Comparison of ENCODE assay signal across 29 mouse cellular contexts in the genomic region with DNA sequence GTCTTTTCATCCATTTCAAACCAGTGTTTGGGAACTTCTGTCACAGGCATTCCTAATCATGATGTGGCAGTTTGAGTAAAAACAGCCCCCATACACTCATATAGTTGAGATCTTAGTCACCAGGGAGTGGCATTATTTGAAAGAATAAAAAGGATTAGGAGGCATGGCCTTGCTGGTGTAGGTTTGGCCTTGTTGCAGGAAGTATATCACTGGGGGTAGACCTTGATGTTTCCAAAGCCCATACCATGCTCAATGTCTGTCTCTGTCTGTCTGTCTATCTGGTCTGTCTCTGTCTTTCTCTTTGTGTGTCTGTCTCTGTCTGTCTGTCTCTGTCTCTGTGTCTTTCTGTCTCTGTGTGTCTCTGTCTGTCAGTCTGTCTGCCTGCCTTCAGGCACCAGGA.
DNase-seq lines count a peak whose midpoint lies in the region; ATAC-seq and TF ChIP-seq lines count a peak whose summit lies in the region.
"Had no signal": no experiment of that assay in that cellular context is flagged by ENCODE, and none has a peak within 500 bp of the region (broad histone marks: within the 10 kb centered on the region; RNA-seq: fewer than 3 reads in every experiment).

No protein-coding gene starts in this region.

- no peak overlapping the region for H3K4me2 ChIP-seq in intestine, embryonic 16.5 days (ENCODE audit: low read depth, low read length)
- H3K4me2 ChIP-seq in midbrain, embryonic 13.5 days (replicated peaks): no peak overlapping the region
- H3K4me2 ChIP-seq: forebrain, embryonic 15.5 days; heart, embryonic 12.5 days; hindbrain, embryonic 13.5 days; limb, embryonic 12.5 days; liver, embryonic 11.5 days; midbrain, embryonic 15.5 days; neural tube, embryonic 12.5 days had no signal

- H3K27ac ChIP-seq in cerebellum, adult 2 months (ENCODE audit: insufficient read depth, low read length): peak overlapping the region; percentile 10
- H3K27ac ChIP-seq in embryonic fibroblast, embryonic 13.5 days (ENCODE audit: insufficient read depth, low read length): peak overlapping the region; percentile 41; the same call in 1 of the 2 replicates
- no peak overlapping the region for H3K27ac ChIP-seq in intestine, embryonic 16.5 days (ENCODE audit: low read length)
- H3K27ac ChIP-seq in midbrain, embryonic 13.5 days: no peak overlapping the region
- H3K27ac ChIP-seq: forebrain, embryonic 10.5 days; forebrain, embryonic 15.5 days; heart, adult 2 months; hindbrain, embryonic 13.5 days; limb, embryonic 12.5 days; midbrain, embryonic 15.5 days; neural tube, embryonic 12.5 days had no signal

- no peak for TF ChIP-seq CTCF in cerebellum, adult 2 months (IDR thresholded peaks at IDR 0.05; ENCODE audit: borderline replicate concordance, insufficient read depth, low read depth, low read length)
- TF ChIP-seq CTCF in embryonic fibroblast, embryonic 13.5 days (IDR thresholded peaks at IDR 0.05; ENCODE audit: borderline replicate concordance, insufficient read depth, low read length): no peak

- H3K9me3 ChIP-seq in megakaryocyte, embryonic 14.5 days: no peaks in the 10 kb centered on the region
- H3K9me3 ChIP-seq in intestine, embryonic 16.5 days (ENCODE audit: control insufficient read depth, low read length): no peaks in the 10 kb centered on the region
- H3K9me3 ChIP-seq in midbrain, embryonic 13.5 days: no peaks in the 10 kb centered on the region
- H3K9me3 ChIP-seq: forebrain, embryonic 10.5 days; forebrain, embryonic 15.5 days; heart, embryonic 12.5 days; hindbrain, embryonic 13.5 days; limb, embryonic 12.5 days; midbrain, embryonic 15.5 days; neural tube, embryonic 12.5 days had no signal

- TF ChIP-seq POLR2A in cerebellum, adult 2 months (IDR thresholded peaks at IDR 0.05; ENCODE audit: borderline replicate concordance, insufficient read depth, low read length): no peak
- no peak for TF ChIP-seq POLR2A in embryonic fibroblast, embryonic 13.5 days (IDR thresholded peaks at IDR 0.05; ENCODE audit: low read depth, low read length)

- peaks cover 73% of the 10 kb centered on the region for H3K4me1 ChIP-seq in cerebellum, adult 2 months (ENCODE audit: control insufficient read depth, insufficient read depth, low read length)
- H3K4me1 ChIP-seq in megakaryocyte, embryonic 14.5 days: peaks cover 100% of the 10 kb centered on the region
- peaks cover 22% of the 10 kb centered on the region for H3K4me1 ChIP-seq in embryonic fibroblast, embryonic 13.5 days (ENCODE audit: control insufficient read depth, insufficient read depth, low read length)
- peaks cover 27% of the 10 kb centered on the region for H3K4me1 ChIP-seq in intestine, embryonic 16.5 days (ENCODE audit: control insufficient read depth, insufficient read depth, low read length)
- H3K4me1 ChIP-seq in midbrain, embryonic 13.5 days (replicated peaks): peaks cover 5% of the 10 kb centered on the region
- H3K4me1 ChIP-seq: neural tube, embryonic 12.5 days had no signal

- H3K4me3 ChIP-seq in cerebellum, adult 2 months (replicated peaks; ENCODE audit: insufficient read depth, low read depth, low read length): no peak overlapping the region
- peak overlapping the region; percentile 7 for H3K4me3 ChIP-seq in megakaryocyte, embryonic 14.5 days (replicated peaks)
- H3K4me3 ChIP-seq in embryonic fibroblast, embryonic 13.5 days (ENCODE audit: insufficient read depth, low read length): no peak overlapping the region
- no peak overlapping the region for H3K4me3 ChIP-seq in intestine, embryonic 16.5 days (ENCODE audit: low read length)
- no peak overlapping the region for H3K4me3 ChIP-seq in midbrain, embryonic 13.5 days (replicated peaks)
- H3K4me3 ChIP-seq: forebrain, embryonic 10.5 days; forebrain, embryonic 15.5 days; heart, adult 2 months; heart, embryonic 12.5 days; hindbrain, embryonic 13.5 days; limb, embryonic 12.5 days; midbrain, embryonic 15.5 days; neural tube, embryonic 12.5 days had no signal

- H3K9ac ChIP-seq in intestine, embryonic 16.5 days (ENCODE audit: low read depth, low read length): no peak overlapping the region
- H3K9ac ChIP-seq in midbrain, embryonic 13.5 days (replicated peaks): no peak overlapping the region
- H3K9ac ChIP-seq: forebrain, embryonic 15.5 days; heart, embryonic 12.5 days; hindbrain, embryonic 13.5 days; limb, embryonic 12.5 days; liver, postnatal 0 days; midbrain, embryonic 15.5 days; neural tube, embryonic 12.5 days had no signal

- H3K36me3 ChIP-seq in megakaryocyte, embryonic 14.5 days (replicated peaks; ENCODE audit: low read length): peaks cover 52% of the 10 kb centered on the region
- no peaks in the 10 kb centered on the region for H3K36me3 ChIP-seq in intestine, embryonic 16.5 days (ENCODE audit: control insufficient read depth, insufficient read depth, low read length)
- H3K36me3 ChIP-seq in midbrain, embryonic 13.5 days: no peaks in the 10 kb centered on the region
- H3K36me3 ChIP-seq: forebrain, embryonic 10.5 days; forebrain, embryonic 15.5 days; heart, embryonic 12.5 days; hindbrain, embryonic 13.5 days; limb, embryonic 12.5 days; midbrain, embryonic 15.5 days; neural tube, embryonic 12.5 days had no signal

- H3K27me3 ChIP-seq in cerebellum, adult 2 months (ENCODE audit: control insufficient read depth, insufficient read depth, low read length): no peaks in the 10 kb centered on the region
- H3K27me3 ChIP-seq in megakaryocyte, embryonic 14.5 days (replicated peaks): no peaks in the 10 kb centered on the region
- no peaks in the 10 kb centered on the region for H3K27me3 ChIP-seq in intestine, embryonic 16.5 days (replicated peaks; ENCODE audit: control insufficient read depth, insufficient read depth, low read length)
- H3K27me3 ChIP-seq in midbrain, embryonic 13.5 days: no peaks in the 10 kb centered on the region
- H3K27me3 ChIP-seq: CH12.LX; forebrain, embryonic 15.5 days; heart, embryonic 12.5 days; hindbrain, embryonic 13.5 days; limb, embryonic 12.5 days; midbrain, embryonic 15.5 days; neural tube, embryonic 12.5 days had no signal

- ATAC-seq in megakaryocyte, adult 5-6 weeks (ENCODE audit: poor library complexity, severe bottlenecking): no peak
- ATAC-seq in intestine, embryonic 16.5 days: no peak
- ATAC-seq in midbrain, embryonic 13.5 days: no peak
- ATAC-seq: forebrain, embryonic 15.5 days; intestine, postnatal 0 days; liver, postnatal 0 days; midbrain, embryonic 15.5 days had no signal

- DNase-seq in cerebellum, adult 2 months: no peak
- no peak for DNase-seq in cerebellum, postnatal 4 days (ENCODE audit: low spot score in 2 of 2)
- no peak for DNase-seq in thymus, postnatal 4 days
- DNase-seq: adrenal gland, postnatal 36 days; cerebellum, adult 18-20 months; cerebellum, postnatal 14 days; heart, adult 2 months; heart, postnatal 4 days; kidney, adult 9 months; kidney, postnatal 10 days; layer of hippocampus, adult 9-11 months; liver, postnatal 0 days; lung, postnatal 4 days; thymus, postnatal 14 days had no signal

Comparison
In these comparisons a context has a peak if more than half of its experiments do, and no peak if none do; other contexts are left out.
1. H3K27ac ChIP-seq: peak in cerebellum, adult 2 months (single experiment) and embryonic fibroblast, embryonic 13.5 days (single experiment); none in intestine, embryonic 16.5 days (single experiment) and midbrain, embryonic 13.5 days (single experiment).